Mouse (Mus musculus): Measurements from ENCODE around the gene Ndufb2.
A peak's percentile ranks its signal among the peaks of the same experiment; 100 is the strongest.

Ndufb2 gene

GRCm38 (mm10) chr6:39592401-39593214 is at the start of gene Ndufb2:
Ndufb2 (plus strand) TSS chr6:39592574.
- DNase-seq = peak; percentile 95

- DNase-seq = peak; percentile 61 to 74
These were observed 49.5 kb upstream of the Ndufb2 start for GRCm38 (mm10) chr6:39542631-39543597.

- DNase-seq = peak in 1 of 2 experiments; percentile 54
These were observed 48.5 kb upstream of the Ndufb2 start for GRCm38 (mm10) chr6:39543769-39544420.

- DNase-seq = no peak
These were observed 46.9 kb upstream of the Ndufb2 start for GRCm38 (mm10) chr6:39545474-39545873.

- DNase-seq = no peak
These were observed 44.3 kb upstream of the Ndufb2 start for GRCm38 (mm10) chr6:39548030-39548429.

- no peak for DNase-seq
These were observed 40.3 kb upstream of the Ndufb2 start for GRCm38 (mm10) chr6:39551981-39552636.

- no peak for DNase-seq
These were observed 37.3 kb upstream of the Ndufb2 start for GRCm38 (mm10) chr6:39554888-39555647.

GRCm38 (mm10) chr6:39555648-39555945 is 36.8 kb upstream of the Ndufb2 start:
- no peak for DNase-seq

- DNase-seq = no peak
These were observed 35.3 kb upstream of the Ndufb2 start for GRCm38 (mm10) chr6:39556900-39557659.

- DNase-seq = peak; percentile 45 to 67
These were observed 34.6 kb upstream of the Ndufb2 start, which contains the start of gene Dennd2a for GRCm38 (mm10) chr6:39557723-39558261. Dennd2a (minus strand) TSS chr6:39557867.

GRCm38 (mm10) chr6:39559276-39559939 is 33.0 kb upstream of the Ndufb2 start:
- no peak for DNase-seq

- peak; percentile 75 to 84 for DNase-seq
These were observed 30.0 kb upstream of the Ndufb2 start for GRCm38 (mm10) chr6:39562166-39563015.

GRCm38 (mm10) chr6:39567528-39567927 is 24.8 kb upstream of the Ndufb2 start:
- peak in 1 of 2 experiments; percentile 30 for DNase-seq

GRCm38 (mm10) chr6:39570426-39570825 is 21.9 kb upstream of the Ndufb2 start:
- no peak for DNase-seq

- DNase-seq = peak; percentile 83 to 85
These were observed 18.4 kb upstream of the Ndufb2 start, which contains the start of gene Adck2 for GRCm38 (mm10) chr6:39573791-39574554. Adck2 (plus strand) TSS chr6:39573873.

- no peak for DNase-seq
These were observed 17.9 kb upstream of the Ndufb2 start for GRCm38 (mm10) chr6:39574555-39574869.

GRCm38 (mm10) chr6:39574951-39575350 is 17.4 kb upstream of the Ndufb2 start:
- no peak for DNase-seq

GRCm38 (mm10) chr6:39579552-39579951 is 12.8 kb upstream of the Ndufb2 start:
- DNase-seq = no peak
